Mouse (Mus musculus) thymus, postnatal 25 days (tissue): ENCODE measurements around the gene Nsl1.

Experiments used
- DNase-seq: peaks from one replicate; pipeline ENCODE4 v3.0.0; 2022

Nsl1 gene

DNA sequence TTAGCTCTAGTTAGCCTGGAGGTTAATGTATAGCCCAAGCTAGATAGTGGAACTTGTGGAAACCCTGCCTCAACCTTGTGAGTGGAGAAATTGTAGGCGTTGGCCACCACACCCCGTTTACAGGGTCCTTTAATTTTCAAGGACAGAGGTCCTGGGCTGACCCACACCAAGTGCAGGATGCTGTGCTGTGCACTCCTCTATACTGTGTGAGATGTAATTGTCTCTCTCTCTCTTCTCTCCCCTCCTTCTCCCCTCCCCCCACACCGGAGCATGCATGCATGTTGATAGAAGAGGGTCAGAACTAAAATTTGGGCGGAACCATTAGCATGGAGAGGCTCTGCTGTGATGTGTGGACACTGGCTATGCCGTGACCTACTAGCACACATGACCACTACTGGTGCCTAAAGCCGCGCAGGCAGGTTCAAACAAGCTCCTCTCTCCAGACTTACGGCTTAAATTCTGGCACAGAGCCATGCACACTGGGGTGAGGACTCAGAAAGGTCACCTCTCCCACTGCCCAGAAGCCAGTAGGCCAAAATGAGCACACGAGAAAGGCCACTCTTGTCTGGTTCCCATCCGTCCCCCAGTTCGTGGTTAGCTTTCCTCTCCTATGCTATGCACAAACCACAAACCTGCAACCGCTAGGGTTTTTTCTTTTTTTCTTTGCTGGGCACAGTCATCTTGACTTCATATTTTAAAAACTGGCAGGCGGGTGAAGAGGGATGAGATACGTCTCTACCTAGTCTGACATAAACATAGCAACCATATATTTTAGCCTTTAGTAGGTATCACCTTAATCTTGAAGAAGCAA is 34.3 kb downstream of the Nsl1 start:
- no peak for DNase-seq

DNA sequence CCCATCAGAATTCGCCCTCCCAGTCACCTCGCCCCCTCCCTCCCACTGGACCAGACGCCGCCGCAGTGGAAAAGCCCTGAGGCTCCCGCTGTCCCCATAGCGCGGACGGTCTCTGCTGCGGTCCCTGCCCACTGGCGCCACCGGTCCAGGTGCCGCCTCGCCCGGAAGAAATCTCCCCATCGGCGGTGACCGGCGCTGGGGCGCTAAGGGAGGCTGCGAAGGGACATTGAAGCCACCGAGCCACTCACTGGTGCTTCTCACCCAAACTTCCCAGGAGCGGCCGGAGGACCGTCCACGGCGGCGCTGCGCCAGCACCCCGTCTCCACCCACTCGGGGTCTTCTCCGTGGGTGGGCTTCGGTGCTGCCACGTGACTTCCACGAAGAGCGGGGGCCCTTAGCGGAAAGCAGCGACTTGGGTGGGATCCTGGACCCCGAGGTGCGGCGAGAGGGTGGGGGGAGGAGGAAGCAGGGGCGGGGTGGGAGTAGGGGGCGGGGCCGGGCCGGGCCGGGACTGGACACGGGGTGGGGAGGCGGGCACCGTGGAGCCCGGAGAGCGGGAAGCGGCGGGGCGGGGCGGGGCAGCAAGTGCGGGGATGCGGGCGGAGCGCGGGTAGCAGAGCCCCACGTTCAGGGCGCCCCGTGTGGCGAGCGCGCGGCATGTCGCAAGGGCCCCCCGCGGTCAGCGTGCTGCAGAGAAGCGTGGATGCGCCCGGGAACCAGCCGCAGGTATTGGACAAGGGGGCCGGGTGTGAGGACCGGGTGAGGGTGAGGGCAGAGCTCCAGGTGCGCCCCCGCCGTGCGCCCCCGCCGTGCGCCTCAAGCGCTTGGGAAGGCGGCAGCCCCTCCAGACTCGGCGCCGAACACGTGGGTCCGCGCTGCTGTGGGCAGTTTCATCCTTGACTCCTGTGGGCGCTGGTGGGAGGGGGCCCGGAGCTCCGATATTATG is 35.3 kb downstream of the Nsl1 start, which contains the start of gene Batf3:
TSS of gene Batf3 (plus strand) at position 46 of the 946 bp plus-strand sequence.
- DNase-seq: peak; percentile 18

DNA sequence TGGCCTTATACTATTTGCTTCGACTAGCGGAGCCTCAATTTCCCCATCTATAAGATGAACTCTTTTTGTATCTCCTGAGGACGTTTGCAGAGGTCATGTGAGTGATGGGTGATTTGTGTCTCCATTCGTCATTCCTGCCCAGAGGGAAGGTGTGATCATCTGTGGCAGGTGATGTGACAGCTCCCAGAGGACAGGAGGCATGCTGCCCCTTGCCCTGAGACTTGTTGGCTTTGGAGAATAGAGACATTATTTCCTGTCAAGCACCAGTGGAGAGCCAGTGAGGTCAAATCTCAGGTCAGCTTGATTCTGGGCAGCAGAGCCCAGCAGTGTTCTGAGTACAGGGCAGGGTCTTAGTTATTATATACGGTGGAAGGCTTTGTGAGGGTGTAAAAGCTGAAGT is 36.3 kb downstream of the Nsl1 start:
- DNase-seq: no peak

DNA sequence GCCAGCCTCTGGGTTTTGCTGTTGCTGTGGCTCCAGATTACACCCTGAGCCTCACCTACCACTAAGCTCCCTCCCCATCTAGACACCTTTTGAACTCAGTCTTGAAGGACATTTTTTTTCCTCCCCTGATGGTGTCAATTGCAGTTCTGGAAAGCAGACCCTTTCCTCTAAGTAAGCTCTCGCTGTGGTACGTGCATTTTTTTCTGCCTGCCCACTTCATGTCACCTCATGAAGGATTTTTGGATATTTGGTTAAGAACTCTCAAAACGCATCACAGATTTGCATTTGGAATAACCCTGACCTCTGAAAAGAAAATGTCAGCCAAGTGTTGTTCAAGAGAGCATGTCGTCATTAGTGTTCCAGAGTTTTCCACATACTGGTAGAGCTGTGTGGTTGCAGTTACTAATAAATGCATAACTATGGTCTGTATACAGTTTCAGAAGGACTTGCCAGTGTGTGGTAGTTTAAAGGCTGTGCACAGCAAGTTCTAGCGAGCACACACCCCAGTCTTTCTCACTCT is 37.0 kb downstream of the Nsl1 start:
- no peak for DNase-seq

- no peak for DNase-seq
Measured at GRCm38 (mm10) chr1:191102730-191103370, 40.0 kb downstream of the Nsl1 start.

DNA sequence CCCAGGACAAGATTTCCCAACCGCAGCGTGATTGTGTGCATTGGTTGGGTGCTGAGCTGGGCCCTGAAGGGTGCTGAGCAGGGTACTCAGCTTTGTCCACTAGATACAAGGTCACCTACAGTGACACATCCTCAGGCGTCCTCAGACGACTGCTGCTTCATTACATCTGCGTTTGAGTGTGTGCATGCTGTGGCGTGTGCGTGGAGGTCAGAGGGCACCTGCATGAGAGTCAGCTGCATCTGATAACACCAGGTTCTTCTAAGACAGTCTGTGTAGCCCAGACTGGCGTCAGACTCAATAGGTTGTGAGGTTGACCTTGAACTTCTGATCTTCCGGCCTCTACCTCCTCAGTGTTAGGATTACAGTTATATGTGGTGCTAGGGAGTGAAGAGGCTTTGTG is 42.4 kb downstream of the Nsl1 start:
- no peak for DNase-seq

DNA sequence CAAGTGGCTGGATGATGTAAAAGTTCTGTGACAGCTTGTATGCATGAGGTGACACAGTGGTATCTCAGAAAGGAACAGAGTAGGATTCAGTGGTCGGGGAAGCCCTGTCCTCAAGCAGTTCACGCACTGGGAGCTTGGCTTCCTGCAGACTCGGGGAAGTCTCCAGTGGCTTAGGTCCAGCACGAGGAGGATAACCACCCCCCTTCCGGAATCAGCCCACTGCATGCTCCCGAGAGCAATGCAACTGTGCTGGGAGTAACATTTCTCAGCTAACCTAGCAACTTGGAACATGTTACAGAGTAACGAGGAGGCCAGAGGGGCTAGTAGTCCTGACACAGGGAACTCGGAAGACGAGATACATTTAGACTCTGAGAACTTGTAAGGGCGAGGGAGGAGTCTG is 44.5 kb downstream of the Nsl1 start:
- no peak for DNase-seq

GRCm38 (mm10) chr1:191109907-191110306 is 47.1 kb downstream of the Nsl1 start:
- no peak for DNase-seq

- DNase-seq: no peak
Measured at GRCm38 (mm10) chr1:191111146-191111545, 48.3 kb downstream of the Nsl1 start.

GRCm38 (mm10) chr1:191114868-191115267 is 52.1 kb downstream of the Nsl1 start:
- no peak for DNase-seq

DNA sequence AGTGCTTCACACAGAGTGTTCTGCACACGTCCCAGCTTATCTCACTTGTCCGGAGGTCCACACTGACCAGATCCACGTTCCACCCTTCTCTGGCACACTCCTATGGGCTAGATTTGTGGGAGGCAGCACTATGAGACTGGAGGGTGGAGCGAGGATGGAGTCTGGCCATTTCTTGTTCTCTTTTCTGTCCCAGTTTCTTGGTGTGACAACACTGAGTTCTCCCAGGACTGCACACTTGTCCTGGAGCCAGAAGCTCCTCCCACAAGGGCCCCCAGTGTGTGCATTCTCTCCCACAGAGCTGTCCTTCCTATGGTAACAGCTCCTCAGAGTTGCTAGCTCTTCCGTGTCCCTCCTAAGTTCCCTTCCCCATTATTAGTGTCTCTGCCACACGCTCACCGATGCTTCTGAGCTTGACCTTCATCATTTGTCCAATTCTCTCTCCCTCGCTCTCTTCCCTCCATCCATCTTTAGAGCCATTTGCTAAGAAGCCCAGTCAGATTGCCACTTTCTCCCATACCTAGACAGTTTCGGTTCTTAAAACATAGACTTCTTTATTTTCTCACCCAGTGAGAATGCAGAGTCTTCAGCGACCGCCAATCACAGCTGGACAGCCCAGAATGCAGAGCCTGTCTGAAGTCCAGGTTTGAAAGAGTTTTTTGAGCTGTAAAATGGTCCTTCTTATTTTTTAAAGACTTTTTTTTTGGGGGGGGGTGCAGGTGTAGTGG is 52.9 kb downstream of the Nsl1 start:
- DNase-seq: no peak

DNA sequence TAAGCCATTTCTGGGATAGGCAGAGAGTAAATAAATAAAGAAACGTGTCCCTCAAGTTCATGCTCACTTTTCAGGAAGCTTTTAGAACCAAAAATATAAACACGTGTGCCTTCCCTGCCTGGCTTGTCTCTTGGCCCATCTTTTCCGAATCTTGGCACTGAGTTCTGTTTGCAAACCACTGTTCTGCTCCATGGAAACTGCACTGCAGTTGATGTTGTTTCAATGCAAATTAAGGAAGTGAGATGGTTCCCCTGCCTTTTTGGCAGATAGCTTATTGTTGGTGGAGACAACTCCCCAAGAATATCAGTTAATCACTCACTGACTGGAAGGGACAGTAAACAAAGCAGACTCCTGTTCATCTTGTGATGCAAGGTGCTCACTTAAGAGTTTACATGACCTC is 59.9 kb downstream of the Nsl1 start:
- no peak for DNase-seq

DNA sequence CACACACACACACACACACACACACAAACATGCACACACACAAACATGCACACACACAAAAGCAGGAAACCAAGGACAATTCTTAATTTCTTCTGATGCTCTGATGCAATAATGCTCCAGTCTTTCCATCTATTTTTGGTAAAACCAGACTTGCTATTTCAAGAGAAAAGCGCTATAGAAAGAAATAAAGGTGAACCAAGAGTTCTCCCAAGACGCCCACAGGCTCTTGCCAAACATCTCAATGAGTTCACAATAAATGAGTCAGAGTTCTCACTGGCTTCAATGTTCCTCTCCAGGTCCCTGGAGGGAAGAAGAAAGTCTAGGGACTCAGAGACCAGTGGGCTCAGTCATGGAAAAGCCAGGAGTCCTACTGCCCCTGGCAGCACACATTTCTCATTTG is 60.9 kb downstream of the Nsl1 start:
- DNase-seq: no peak

- DNase-seq: no peak
Measured at GRCm38 (mm10) chr1:191124288-191124687, 61.5 kb downstream of the Nsl1 start.

DNA sequence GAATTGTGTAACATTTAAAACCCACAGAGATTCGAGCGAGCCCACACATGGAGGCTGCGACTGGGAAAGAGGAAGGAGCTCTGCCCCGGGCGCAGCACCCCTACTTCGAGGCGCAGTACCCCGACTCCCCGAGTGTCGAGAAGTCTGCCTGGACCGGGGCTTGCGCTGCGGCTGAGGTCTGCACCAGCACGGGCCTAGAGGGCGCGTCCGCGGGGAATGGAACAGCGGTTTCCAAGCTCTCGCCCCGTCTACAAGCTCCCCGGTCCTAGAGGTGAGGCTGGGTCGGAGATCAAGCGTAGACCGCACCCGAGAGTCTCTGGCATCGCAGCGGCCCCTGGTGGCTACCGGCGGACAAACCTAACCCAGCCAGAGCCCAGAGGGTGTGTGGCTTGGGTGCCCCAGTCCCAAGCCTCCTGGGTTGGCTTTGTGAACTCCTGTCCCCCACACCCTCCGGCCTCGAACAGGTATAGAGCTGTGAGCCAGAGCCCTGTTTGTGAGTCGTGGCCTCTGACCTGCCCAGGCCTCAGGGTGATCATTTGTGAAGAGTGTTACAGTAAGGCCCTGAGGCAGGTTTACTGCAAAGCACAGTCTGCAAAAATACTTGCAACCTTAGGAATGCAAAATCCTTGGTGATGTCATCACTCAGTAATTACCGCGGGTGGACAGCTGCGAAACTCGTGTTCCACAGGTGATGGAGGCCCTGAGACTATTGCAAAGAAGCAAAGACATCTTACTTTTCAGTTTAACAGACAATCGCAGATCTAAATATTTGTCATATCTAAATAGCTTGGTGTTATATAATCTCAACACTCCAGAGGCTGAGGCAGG is 63.2 kb downstream of the Nsl1 start:
- peak; percentile 73 for DNase-seq

GRCm38 (mm10) chr1:191131692-191132091 is 68.9 kb downstream of the Nsl1 start:
- DNase-seq: no peak

DNA sequence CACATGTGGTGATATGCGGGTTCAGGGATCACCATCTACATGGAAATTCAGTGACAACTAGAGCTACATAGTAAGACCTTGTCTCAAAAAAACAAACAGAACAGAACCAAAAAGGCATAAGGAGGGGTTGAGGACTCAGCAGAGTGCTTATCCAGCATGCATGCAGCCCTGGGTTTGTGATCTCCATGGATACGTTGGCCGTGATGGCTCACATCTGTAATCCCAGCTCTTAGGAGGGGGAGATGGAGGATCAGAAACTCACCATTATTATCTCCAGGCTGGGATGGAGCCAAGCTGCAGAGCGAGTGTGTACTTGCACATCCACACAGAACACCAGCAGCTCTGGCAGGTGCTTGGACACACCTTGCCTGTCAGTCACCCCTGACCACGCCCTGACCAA is 69.4 kb downstream of the Nsl1 start:
- DNase-seq: no peak

- DNase-seq: no peak
Measured at GRCm38 (mm10) chr1:191132934-191133333, 70.1 kb downstream of the Nsl1 start.

DNA sequence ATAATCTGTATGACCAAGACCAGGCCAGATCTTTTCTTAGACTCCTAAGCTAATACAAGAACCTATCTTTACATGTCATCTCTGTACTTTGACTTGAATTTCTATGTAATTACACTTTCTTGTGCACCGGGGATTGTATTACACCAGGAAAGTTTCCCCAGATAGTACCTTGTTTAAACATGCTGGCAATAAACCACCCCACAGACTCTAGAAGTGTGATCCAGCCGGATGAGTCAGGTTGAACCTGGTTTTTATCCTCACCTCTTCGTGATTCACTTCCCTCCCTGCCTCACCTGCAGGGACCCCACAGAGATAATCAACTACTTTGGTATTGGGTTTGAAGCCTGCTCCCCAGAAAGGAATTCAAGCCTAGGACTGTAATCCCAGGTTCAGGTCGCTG is 72.6 kb downstream of the Nsl1 start:
- no peak for DNase-seq
